Mouse (Mus musculus) CH12.LX (cell line): ENCODE results near the gene Qser1. TPM values are rescaled to one million over a fixed set of nuclear protein-coding genes. Genes with fewer than 3 reads are reported as not detected.
A peak's percentile ranks its signal among the peaks of the same experiment; 100 is the strongest.
"Not testable (repeated sequence)": the region's sequence is repeated elsewhere in the genome, so short reads cannot be mapped to it uniquely, and the experiment has no call there.

ENCODE experiments used
- DNase-seq: peaks from one replicate; pipeline ENCODE4 v3.0.0-alpha.2; 2013; ENCODE audit errors: extremely low read depth
- H3K27ac ChIP-seq: 2 replicates; pipeline ENCODE4 v1.5.1; 2012; ENCODE audit warnings: low read depth, mild to moderate bottlenecking, control low read depth, moderate library complexity; ENCODE audit not compliant: insufficient read depth
- H3K27me3 ChIP-seq: replicated peaks from 2 replicates; pipeline ENCODE3; 2012; ENCODE audit warnings: inconsistent platforms
- H3K36me3 ChIP-seq, 2 experiments: replicated peaks in 1 of 2; 2 replicates each; pipeline versions ENCODE3 to v1.6.1; 2012; ENCODE audit warnings: inconsistent platforms in 1 of 2, low read length in 1 of 2, mild to moderate bottlenecking in 1 of 2, mixed read lengths in 1 of 2, moderate library complexity in 1 of 2; ENCODE audit not compliant: control insufficient read depth in 1 of 2, insufficient read depth in 1 of 2
- H3K4me1 ChIP-seq, 2 experiments: 2 replicates each; pipeline ENCODE4 v1.6.1; 2012; ENCODE audit warnings: inconsistent platforms in 1 of 2, moderate library complexity in 1 of 2; ENCODE audit not compliant: insufficient read depth in 2 of 2, control insufficient read depth in 1 of 2
- H3K4me2 ChIP-seq: 2 replicates; pipeline ENCODE4 v1.6.1; 2012; ENCODE audit warnings: low read depth, mild to moderate bottlenecking, control low read depth; ENCODE audit not compliant: poor library complexity, insufficient read depth, severe bottlenecking
- H3K4me3 ChIP-seq, 3 experiments: fragments of 150-350 bp in 1 of 3; sonication (generic) in 1 of 3; replicated peaks in 1 of 3; 2 replicates each; pipeline versions ENCODE3 to v1.5.1; 2011 to 2012; ENCODE audit warnings: low read depth in 2 of 3, low read length in 2 of 3, mild to moderate bottlenecking in 2 of 3, moderate library complexity in 2 of 3, control low read depth in 1 of 3, improper control_type of control experiment in 1 of 3, inconsistent platforms in 1 of 3, mixed read lengths in 1 of 3; ENCODE audit not compliant: poor library complexity in 1 of 3
- H3K79me2 ChIP-seq: replicated peaks from 2 replicates; pipeline ENCODE4 v1.6.1; 2012; ENCODE audit warnings: mild to moderate bottlenecking, moderate library complexity; ENCODE audit not compliant: control insufficient read depth, poor library complexity, insufficient read depth, severe bottlenecking; ENCODE audit errors: extremely low read depth
- H3K9ac ChIP-seq: 2 replicates; pipeline ENCODE4 v1.6.1; 2012; ENCODE audit warnings: low read depth, mild to moderate bottlenecking, control low read depth, moderate library complexity; ENCODE audit not compliant: insufficient read depth
- H3K9me3 ChIP-seq: replicated peaks from 2 replicates; pipeline ENCODE3; 2012; ENCODE audit warnings: low read length, inconsistent platforms, mixed read lengths
- CHD1 ChIP-seq: IDR thresholded peaks from 2 replicates; pipeline ENCODE4 v1.6.1; 2012; ENCODE audit warnings: low read depth, low read length, improper control_type of control experiment, inconsistent platforms
- CHD2 ChIP-seq: IDR thresholded peaks from 2 replicates; pipeline ENCODE4 v1.6.1; 2011; ENCODE audit warnings: low read length, improper control_type of control experiment
- CTCF ChIP-seq, 2 experiments: IDR thresholded peaks in 1 of 2; conservative IDR thresholded peaks in 1 of 2; 2 replicates each; pipeline ENCODE4 v1.5.1; 2011 to 2012; ENCODE audit warnings: low read depth in 2 of 2, low read length in 2 of 2, improper control_type of control experiment in 1 of 2, inconsistent platforms in 1 of 2, mild to moderate bottlenecking in 1 of 2, moderate library complexity in 1 of 2
- EP300 ChIP-seq: IDR thresholded peaks from 2 replicates; pipeline ENCODE4 v1.6.1; 2011; ENCODE audit warnings: low read length, improper control_type of control experiment
- ETS1 ChIP-seq: conservative IDR thresholded peaks from 2 replicates; pipeline ENCODE4 v1.6.1; 2012; ENCODE audit warnings: low read depth, mild to moderate bottlenecking, inconsistent platforms, low read length, improper control_type of control experiment, moderate library complexity
- GABPA ChIP-seq: IDR thresholded peaks from 2 replicates; pipeline ENCODE4 v1.6.1; 2012; ENCODE audit warnings: low read depth, low read length, improper control_type of control experiment, inconsistent platforms; ENCODE audit not compliant: insufficient replicate concordance
- HCFC1 ChIP-seq: IDR thresholded peaks from 2 replicates; pipeline ENCODE4 v1.6.1; 2012; ENCODE audit warnings: low read depth, mild to moderate bottlenecking, inconsistent platforms, low read length, improper control_type of control experiment
- JUN ChIP-seq: IDR thresholded peaks from 2 replicates; pipeline ENCODE4 v1.6.1; 2011; ENCODE audit warnings: low read depth, mild to moderate bottlenecking, low read length, improper control_type of control experiment, moderate library complexity; ENCODE audit not compliant: insufficient read depth
- MAFK ChIP-seq: IDR thresholded peaks from 2 replicates; pipeline ENCODE4 v1.6.1; 2011; ENCODE audit warnings: low read length, improper control_type of control experiment; ENCODE audit not compliant: insufficient replicate concordance
- NRF1 ChIP-seq: IDR thresholded peaks from 2 replicates; pipeline ENCODE4 v1.6.1; 2014; ENCODE audit warnings: low read depth, mild to moderate bottlenecking, inconsistent platforms, low read length, improper control_type of control experiment, moderate library complexity
- POLR2A ChIP-seq: IDR thresholded peaks from 2 replicates; pipeline ENCODE4 v1.6.1; 2011; ENCODE audit warnings: low read depth, mild to moderate bottlenecking, improper control_type of control experiment, low read length
- POLR2AphosphoS2 ChIP-seq: IDR thresholded peaks from 2 replicates; pipeline ENCODE4 v1.6.1; 2011; ENCODE audit warnings: low read depth, low read length, improper control_type of control experiment
- RCOR1 ChIP-seq: conservative IDR thresholded peaks from 2 replicates; pipeline ENCODE4 v1.6.1; 2012; ENCODE audit warnings: low read depth, mild to moderate bottlenecking, inconsistent platforms, low read length, improper control_type of control experiment
- SMC3 ChIP-seq: IDR thresholded peaks from 2 replicates; pipeline ENCODE4 v1.6.1; 2011; ENCODE audit warnings: low read depth, low read length, improper control_type of control experiment
- USF1 ChIP-seq: IDR thresholded peaks from 2 replicates; pipeline ENCODE4 v1.6.1; 2014; ENCODE audit warnings: low read depth, mild to moderate bottlenecking, inconsistent platforms, low read length, improper control_type of control experiment
- USF2 ChIP-seq: conservative IDR thresholded peaks from 2 replicates; pipeline ENCODE4 v1.6.1; 2011; ENCODE audit warnings: low read depth, low read length, improper control_type of control experiment
- ZNF384 ChIP-seq: IDR thresholded peaks from 2 replicates; pipeline ENCODE4 v1.6.1; 2012; ENCODE audit warnings: low read depth, low read length, improper control_type of control experiment, inconsistent platforms
- dilution Hi-C: fragments of 300-500 bp; cut with MboI; formaldehyde crosslinking; loops from 2 replicates; pipeline ENCODE4 v1.14.3; 2020; ENCODE audit warnings: low sequenced_read_pairs; ENCODE audit not compliant: extremely low pct_unique_long_range_greater_than_20kb, extremely low pct_ligation_motif_present
- in situ Hi-C: fragments of 300-500 bp; cut with MboI; formaldehyde crosslinking; loops from 3 replicates; pipeline ENCODE4 v1.14.3; 2019; ENCODE audit warnings: low sequenced_read_pairs, low pct_ligation_motif_present, low pct_unique_long_range_greater_than_20kb, mixed read lengths
- polyA plus RNA-seq: library from polyadenylated mRNA; unstranded; fragments of >175 nt; gene quantifications from 2 replicates; pipeline ENCODE4 v1.2.1, GENCODE M21; 2012; ENCODE audit warnings: low read depth; ENCODE audit not compliant: insufficient read length
- total RNA-seq, 2 experiments: library from RNA; depleted of rRNA; stranded (reverse); fragments of 300-350 nt in 1 of 2; fragments of >200 nt in 1 of 2; gene quantifications; 2 replicates each; pipeline ENCODE4 v1.2.3; 2012 to 2014

Gene Qser1
- total and polyA plus RNA-seq, 3 experiments: 3.7 to 10.2 (median 6.8) TPM

DNA sequence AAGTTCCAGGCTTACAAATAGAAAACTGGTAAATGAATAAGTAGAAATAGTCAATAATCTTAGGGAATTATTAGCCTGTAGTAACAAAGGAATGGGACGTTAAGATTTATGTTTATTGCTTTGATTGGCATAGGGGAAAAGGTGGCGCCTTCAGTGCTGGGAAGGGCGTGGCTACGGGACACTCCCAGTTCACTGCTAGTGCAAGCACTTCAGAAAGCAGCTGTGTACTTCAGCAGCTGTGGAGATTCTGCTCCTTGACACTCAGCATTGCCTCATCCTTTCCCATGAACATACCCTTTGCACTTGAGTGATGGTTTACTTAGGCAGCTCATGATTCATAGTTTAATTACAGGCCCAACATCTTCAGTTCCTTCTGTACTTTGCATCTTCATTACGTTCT is 42.5 kb upstream of the Qser1 start:
- DNase-seq: no peak
- no peak overlapping the region for H3K27ac ChIP-seq
- TF ChIP-seq RCOR1 (no peak), CHD1 (no peak), CHD2 (no peak), ZNF384 (no peak), USF2 (no peak), JUN (no peak), CTCF (conservative IDR thresholded peaks at IDR 0.05 in 1 of 2, IDR thresholded peaks at IDR 0.05 in 1 of 2; ENCODE audit: low read depth in 2 of 2, low read length in 2 of 2) (no peak), USF1 (no peak), POLR2AphosphoS2 (no peak), SMC3 (no peak), MAFK (no peak), HCFC1 (no peak), ETS1 (no peak), EP300 (no peak), POLR2A (no peak), GABPA (no peak), NRF1 (no peak)
- no peaks in the 10 kb centered on the region for H3K79me2 ChIP-seq
- H3K9me3 ChIP-seq: no peaks in the 10 kb centered on the region
- no peak overlapping the region for H3K9ac ChIP-seq
- no peaks in the 10 kb centered on the region for H3K27me3 ChIP-seq
- H3K36me3 ChIP-seq: no peaks in the 10 kb centered on the region
- dilution Hi-C loops: no loop called here
- H3K4me1 ChIP-seq: peaks cover 2 to 9% of the 10 kb centered on the region in 2 experiments; a peak in 2 of 4 replicates
- H3K4me2 ChIP-seq: no peak overlapping the region
- no peak overlapping the region for H3K4me3 ChIP-seq
- in situ Hi-C loops: no loop called here

DNA sequence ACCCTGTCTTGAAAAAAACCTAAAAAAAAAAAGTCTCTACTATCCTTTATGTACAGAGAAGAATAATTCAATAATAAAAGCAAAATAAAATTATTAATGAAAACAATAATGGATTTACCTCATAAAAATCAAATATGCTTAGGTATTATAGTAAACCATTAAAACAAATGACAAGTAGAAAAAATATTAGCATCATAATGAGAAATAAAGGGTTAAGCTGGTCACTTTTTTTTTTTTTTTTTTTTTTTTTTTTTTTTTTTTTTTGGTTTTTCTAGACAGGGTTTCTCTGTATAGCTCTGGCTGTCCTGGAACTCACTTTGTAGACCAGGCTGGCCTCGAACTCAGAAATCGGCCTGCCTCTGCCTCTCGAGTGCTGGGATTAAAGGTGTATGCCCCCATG is 41.5 kb upstream of the Qser1 start:
- not testable (repeated sequence) for H3K9ac ChIP-seq, H3K36me3 ChIP-seq
- TF ChIP-seq ZNF384: peak; percentile 65
- TF ChIP-seq, all 38 proteins: peak for 1; not testable (repeated sequence) for 37
- H3K27me3 ChIP-seq, in situ Hi-C loops, H3K4me3 ChIP-seq, dilution Hi-C loops, DNase-seq, H3K27ac ChIP-seq, H3K79me2 ChIP-seq, H3K9me3 ChIP-seq, H3K4me1 ChIP-seq, H3K4me2 ChIP-seq: not testable (repeated sequence)
